Mouse (Mus musculus): ENCODE measurements around the gene Lgsn. TPM values are rescaled to one million over a fixed set of nuclear protein-coding genes. Genes with fewer than 3 reads are reported as not detected.

Lgsn gene
- polyA plus RNA-seq, 1 experiment, result not detected

DNA sequence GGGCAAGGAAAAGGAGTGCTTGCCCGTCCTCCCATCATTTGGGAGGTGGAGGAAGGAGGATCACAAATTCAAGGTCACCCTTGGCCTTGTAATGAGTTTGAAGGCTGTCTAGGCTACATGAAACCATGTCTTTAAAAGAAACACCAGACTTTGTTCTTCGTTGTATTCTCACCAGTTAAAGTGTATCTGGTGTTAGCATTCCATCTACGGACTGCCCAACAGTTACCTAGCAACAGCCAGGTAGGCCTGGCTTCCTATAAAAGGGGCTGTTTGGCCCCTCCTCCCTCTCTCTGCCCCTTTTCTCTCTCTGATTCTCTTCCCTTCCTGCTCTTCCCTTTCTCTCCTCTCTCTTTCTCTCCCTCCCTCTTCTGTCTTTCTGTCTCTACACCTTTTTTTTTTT is 25.7 kb upstream of the Lgsn start:
- Histone ChIP-seq H3K79me2 (ENCODE audit: control insufficient read depth, insufficient read depth) (no peaks in the 10 kb centered on the region), H3ac (ENCODE audit: control insufficient read depth, insufficient read length, low read depth) (no peak overlapping the region), H3K27me3 (ENCODE audit: control insufficient read depth, insufficient read depth, insufficient read length) (no peaks in the 10 kb centered on the region), H3K36me3 (ENCODE audit: control insufficient read depth, insufficient read depth) (no peaks in the 10 kb centered on the region), H3K79me3 (ENCODE audit: low read depth) (no peaks in the 10 kb centered on the region), H3K4me3 (ENCODE audit: insufficient read depth, poor library complexity, severe bottlenecking) (no peak overlapping the region)
- no peak for TF ChIP-seq CEBPB (IDR thresholded peaks at IDR 0.05; ENCODE audit: low read depth)
- TF ChIP-seq CTCF (IDR thresholded peaks at IDR 0.05; ENCODE audit: control insufficient read depth, insufficient read depth, insufficient read length), result no peak
- TF ChIP-seq MYOD1 (IDR thresholded peaks at IDR 0.05; ENCODE audit: control insufficient read depth, insufficient read length, low read depth), result no peak
- TF ChIP-seq MAX (IDR thresholded peaks at IDR 0.05), result no peak
- TF ChIP-seq FOSL1 (IDR thresholded peaks at IDR 0.05; ENCODE audit: insufficient read depth, low read length, poor library complexity, severe bottlenecking), result no peak
- no peak for TF ChIP-seq MYOG (IDR thresholded peaks at IDR 0.05; ENCODE audit: control insufficient read depth, extremely low read depth, insufficient read length)
- TF ChIP-seq USF1 (IDR thresholded peaks at IDR 0.05; ENCODE audit: low read depth), result no peak

DNA sequence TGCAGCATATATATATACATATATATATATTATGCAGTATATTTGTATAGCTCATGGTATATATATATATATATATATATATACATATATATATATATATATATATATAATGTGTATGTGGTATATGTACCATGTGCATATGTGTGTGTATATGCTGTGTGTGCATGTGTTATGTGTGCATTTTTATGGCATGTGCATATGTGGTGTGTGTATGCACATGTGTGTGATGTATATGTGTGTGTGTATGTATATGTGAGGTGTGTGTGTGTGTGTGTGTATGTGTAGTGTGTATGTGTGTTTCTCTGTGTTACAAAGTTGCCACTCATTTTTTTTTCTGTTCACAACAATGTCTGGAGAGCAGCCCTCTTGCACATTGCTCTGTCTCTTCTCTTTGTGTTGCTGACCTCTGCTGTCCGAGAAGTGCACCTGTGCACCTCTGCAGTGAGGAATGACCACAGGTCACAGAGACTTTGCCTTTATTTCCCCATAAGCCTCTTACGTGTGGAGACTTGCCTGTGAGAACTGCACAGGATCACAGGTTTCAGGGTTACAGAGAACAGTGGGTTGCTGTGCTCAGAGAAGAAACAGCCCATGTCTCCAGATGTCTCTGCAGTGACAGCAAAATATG is 23.3 kb upstream of the Lgsn start:
- TF ChIP-seq CEBPB (IDR thresholded peaks at IDR 0.05; ENCODE audit: low read depth), result no peak
- TF ChIP-seq MYOG (IDR thresholded peaks at IDR 0.05; ENCODE audit: control insufficient read depth, extremely low read depth, insufficient read length), result no peak
- TF ChIP-seq USF1 (IDR thresholded peaks at IDR 0.05; ENCODE audit: low read depth), result no peak
- no peak for TF ChIP-seq FOSL1 (IDR thresholded peaks at IDR 0.05; ENCODE audit: insufficient read depth, low read length, poor library complexity, severe bottlenecking)
- TF ChIP-seq MYOD1 (IDR thresholded peaks at IDR 0.05; ENCODE audit: control insufficient read depth, insufficient read length, low read depth), result no peak
- TF ChIP-seq CTCF (IDR thresholded peaks at IDR 0.05; ENCODE audit: control insufficient read depth, insufficient read depth, insufficient read length), result no peak
- TF ChIP-seq MAX (IDR thresholded peaks at IDR 0.05), result no peak
- Histone ChIP-seq H3K79me3 (ENCODE audit: low read depth) (no peaks in the 10 kb centered on the region), H3K36me3 (ENCODE audit: control insufficient read depth, insufficient read depth) (no peaks in the 10 kb centered on the region), H3K27me3 (ENCODE audit: control insufficient read depth, insufficient read depth, insufficient read length) (no peaks in the 10 kb centered on the region), H3K4me3 (ENCODE audit: insufficient read depth, poor library complexity, severe bottlenecking) (no peak overlapping the region), H3K79me2 (ENCODE audit: control insufficient read depth, insufficient read depth) (no peaks in the 10 kb centered on the region), H3ac (ENCODE audit: control insufficient read depth, insufficient read length, low read depth) (no peak overlapping the region)

DNA sequence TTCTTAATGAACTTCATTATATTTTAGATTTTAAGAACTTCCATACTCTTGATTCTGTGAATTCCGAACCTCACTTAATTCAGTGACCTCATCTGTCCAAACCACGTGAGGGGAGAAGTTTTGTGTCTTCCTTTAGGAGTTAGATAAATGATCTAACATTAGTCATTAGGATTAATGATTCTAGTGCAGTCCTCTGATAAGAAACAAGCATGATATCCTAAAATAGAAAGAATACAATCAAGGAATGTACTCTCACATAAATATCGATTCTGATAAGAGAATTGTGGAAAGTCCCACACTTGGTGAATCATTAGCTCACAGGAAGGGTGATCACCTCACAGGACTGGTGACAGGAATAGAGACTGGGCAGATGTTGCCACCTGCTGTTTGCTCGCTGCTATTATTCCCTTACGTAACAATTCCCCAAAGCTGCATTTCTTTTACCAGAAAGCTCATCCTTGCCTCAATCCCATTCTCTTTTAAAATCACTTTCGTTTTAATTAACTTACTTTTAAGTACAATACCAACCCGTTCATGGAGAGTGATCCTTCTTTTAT is 22.3 kb upstream of the Lgsn start:
- Histone ChIP-seq H3K4me3 (ENCODE audit: insufficient read depth, poor library complexity, severe bottlenecking) (no peak overlapping the region), H3ac (ENCODE audit: control insufficient read depth, insufficient read length, low read depth) (no peak overlapping the region), H3K36me3 (ENCODE audit: control insufficient read depth, insufficient read depth) (no peaks in the 10 kb centered on the region), H3K79me2 (ENCODE audit: control insufficient read depth, insufficient read depth) (no peaks in the 10 kb centered on the region), H3K79me3 (ENCODE audit: low read depth) (no peaks in the 10 kb centered on the region), H3K27me3 (ENCODE audit: control insufficient read depth, insufficient read depth, insufficient read length) (no peaks in the 10 kb centered on the region)
- TF ChIP-seq MYOD1 (IDR thresholded peaks at IDR 0.05; ENCODE audit: control insufficient read depth, insufficient read length, low read depth), result no peak
- peak; percentile 68 for TF ChIP-seq USF1 (IDR thresholded peaks at IDR 0.05; ENCODE audit: low read depth)
- TF ChIP-seq MAX (IDR thresholded peaks at IDR 0.05), result no peak
- peak; percentile 18 for TF ChIP-seq CEBPB (IDR thresholded peaks at IDR 0.05; ENCODE audit: low read depth)
- peak; percentile 53 for TF ChIP-seq CTCF (IDR thresholded peaks at IDR 0.05; ENCODE audit: control insufficient read depth, insufficient read depth, insufficient read length)
- TF ChIP-seq MYOG (IDR thresholded peaks at IDR 0.05; ENCODE audit: control insufficient read depth, extremely low read depth, insufficient read length), result no peak
- no peak for TF ChIP-seq FOSL1 (IDR thresholded peaks at IDR 0.05; ENCODE audit: insufficient read depth, low read length, poor library complexity, severe bottlenecking)

DNA sequence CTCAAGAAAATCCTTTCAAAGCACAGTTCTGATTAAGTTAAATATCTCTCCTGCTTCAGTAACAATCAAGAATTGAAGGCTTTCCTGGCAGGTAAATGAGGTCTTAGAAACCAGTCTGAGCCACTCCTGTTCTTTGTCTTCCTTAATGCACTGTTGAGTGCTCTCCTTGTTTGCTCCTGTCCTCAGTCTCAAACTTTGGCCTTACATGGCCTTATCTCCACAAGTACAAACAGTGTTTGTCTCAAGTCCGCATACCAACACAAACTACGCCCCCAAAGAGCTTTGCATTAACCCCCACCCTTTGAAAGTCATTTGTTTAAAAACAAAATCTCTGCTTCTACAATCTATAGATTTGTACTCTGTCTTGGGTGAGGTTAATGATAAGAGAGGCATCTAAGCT is 20.0 kb upstream of the Lgsn start:
- no peaks in the 10 kb centered on the region for H3K36me3 ChIP-seq (ENCODE audit: control insufficient read depth, insufficient read depth)
- H3K4me3 ChIP-seq (ENCODE audit: insufficient read depth, poor library complexity, severe bottlenecking), result no peak overlapping the region
- no peaks in the 10 kb centered on the region for H3K79me2 ChIP-seq (ENCODE audit: control insufficient read depth, insufficient read depth)
- H3K27me3 ChIP-seq (ENCODE audit: control insufficient read depth, insufficient read depth, insufficient read length), result no peaks in the 10 kb centered on the region
- no peaks in the 10 kb centered on the region for H3K79me3 ChIP-seq (ENCODE audit: low read depth)
- no peak overlapping the region for H3ac ChIP-seq (ENCODE audit: control insufficient read depth, insufficient read length, low read depth)
- no peak for TF ChIP-seq USF1 (IDR thresholded peaks at IDR 0.05; ENCODE audit: low read depth)
- TF ChIP-seq CTCF (IDR thresholded peaks at IDR 0.05; ENCODE audit: control insufficient read depth, insufficient read depth, insufficient read length), result no peak
- no peak for TF ChIP-seq CEBPB (IDR thresholded peaks at IDR 0.05; ENCODE audit: low read depth)
- no peak for TF ChIP-seq MAX (IDR thresholded peaks at IDR 0.05)
- TF ChIP-seq MYOG (IDR thresholded peaks at IDR 0.05; ENCODE audit: control insufficient read depth, extremely low read depth, insufficient read length), result no peak
- TF ChIP-seq MYOD1 (IDR thresholded peaks at IDR 0.05; ENCODE audit: control insufficient read depth, insufficient read length, low read depth), result no peak
- TF ChIP-seq FOSL1 (IDR thresholded peaks at IDR 0.05; ENCODE audit: insufficient read depth, low read length, poor library complexity, severe bottlenecking), result no peak

DNA sequence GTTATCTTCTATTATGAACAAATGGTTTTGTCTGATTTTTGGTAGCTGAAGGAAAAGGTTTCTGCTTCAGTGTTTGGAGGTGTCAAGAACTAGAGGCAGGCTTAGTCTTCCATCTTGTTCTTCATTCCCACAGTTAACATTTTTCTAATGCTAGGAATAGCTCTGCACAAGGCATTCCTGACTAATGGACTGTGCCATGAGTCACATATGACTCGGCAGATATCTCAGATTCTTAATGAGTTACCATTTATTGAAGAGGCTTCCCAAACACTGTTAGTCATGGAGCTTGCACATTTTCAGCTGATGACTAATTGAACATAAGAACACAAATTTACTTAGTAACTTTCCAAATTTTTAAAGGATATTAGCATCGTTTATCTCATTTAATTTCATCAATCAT is 19.3 kb upstream of the Lgsn start:
- no peak overlapping the region for H3ac ChIP-seq (ENCODE audit: control insufficient read depth, insufficient read length, low read depth)
- H3K79me2 ChIP-seq (ENCODE audit: control insufficient read depth, insufficient read depth), result no peaks in the 10 kb centered on the region
- no peaks in the 10 kb centered on the region for H3K27me3 ChIP-seq (ENCODE audit: control insufficient read depth, insufficient read depth, insufficient read length)
- no peak overlapping the region for H3K4me3 ChIP-seq (ENCODE audit: insufficient read depth, poor library complexity, severe bottlenecking)
- TF ChIP-seq MYOG (IDR thresholded peaks at IDR 0.05; ENCODE audit: control insufficient read depth, extremely low read depth, insufficient read length), result no peak
- no peak for TF ChIP-seq USF1 (IDR thresholded peaks at IDR 0.05; ENCODE audit: low read depth)
- peak; percentile 96 for TF ChIP-seq FOSL1 (IDR thresholded peaks at IDR 0.05; ENCODE audit: insufficient read depth, low read length, poor library complexity, severe bottlenecking)
- TF ChIP-seq MAX (IDR thresholded peaks at IDR 0.05), result peak; percentile 51
- no peak for TF ChIP-seq CEBPB (IDR thresholded peaks at IDR 0.05; ENCODE audit: low read depth)
- H3K79me3 ChIP-seq (ENCODE audit: low read depth), result no peaks in the 10 kb centered on the region
- no peaks in the 10 kb centered on the region for H3K36me3 ChIP-seq (ENCODE audit: control insufficient read depth, insufficient read depth)

Measured in C2C12 (cell line).